Mouse (Mus musculus) 3134 (cell line): Measurements from ENCODE around the gene Dock6.
"Not testable (repeated sequence)": the region's sequence is repeated elsewhere in the genome, so short reads cannot be mapped to it uniquely, and the experiment has no call there.

Experiments
- DNase-seq: peaks from one replicate; pipeline ENCODE4 v3.0.0-alpha.2; 2011; ENCODE audit warnings: low spot score; ENCODE audit not compliant: insufficient read length; ENCODE audit errors: extremely low read depth

Dock6 gene

DNA sequence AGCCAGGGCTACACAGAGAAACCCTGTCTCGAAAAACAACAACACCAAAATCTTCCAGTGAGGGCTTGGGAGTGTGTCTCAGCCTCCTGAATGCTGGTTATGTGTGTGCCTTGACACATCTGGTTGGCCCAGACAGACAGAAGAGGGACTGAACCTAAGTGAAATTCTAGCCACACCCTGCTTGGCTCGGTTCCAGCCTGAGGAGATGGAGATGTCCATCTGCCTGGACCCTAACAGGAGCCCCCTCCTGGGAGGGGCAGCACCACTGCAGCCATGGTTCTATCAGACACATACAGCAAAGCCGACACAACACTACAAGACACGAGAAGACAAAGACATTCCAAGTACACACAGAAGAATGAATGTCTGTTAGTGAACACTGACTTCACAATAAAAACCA is 34.3 kb downstream of the Dock6 start:
- no peak for DNase-seq

DNA sequence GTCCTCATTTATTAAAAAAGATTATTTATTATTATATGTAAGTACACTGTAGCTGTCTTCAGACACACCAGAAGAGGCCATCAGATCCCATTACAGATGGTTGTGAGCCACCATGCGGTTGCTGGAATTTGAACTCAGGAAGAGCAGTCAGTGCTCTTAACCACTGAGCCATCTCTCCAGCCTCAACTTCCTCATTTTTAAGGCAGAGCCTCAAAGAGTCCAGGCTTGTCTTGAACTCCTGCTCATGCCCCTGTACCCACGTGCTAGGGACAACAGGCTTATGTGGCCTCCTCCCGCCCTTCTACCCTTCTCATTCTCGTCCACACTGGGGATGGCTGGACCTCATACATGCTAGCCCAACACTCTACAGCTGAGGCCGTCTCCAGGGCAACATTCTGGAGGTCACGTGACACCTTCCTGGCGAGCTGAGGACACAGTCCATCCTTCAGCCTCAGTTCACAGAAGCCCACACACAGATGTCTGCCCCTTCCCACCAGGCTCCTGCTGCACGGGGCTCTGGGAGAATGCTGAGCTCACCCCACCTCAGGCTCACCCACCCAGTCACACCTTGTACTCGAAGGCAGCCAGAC is 35.6 kb downstream of the Dock6 start:
- no peak for DNase-seq

DNA sequence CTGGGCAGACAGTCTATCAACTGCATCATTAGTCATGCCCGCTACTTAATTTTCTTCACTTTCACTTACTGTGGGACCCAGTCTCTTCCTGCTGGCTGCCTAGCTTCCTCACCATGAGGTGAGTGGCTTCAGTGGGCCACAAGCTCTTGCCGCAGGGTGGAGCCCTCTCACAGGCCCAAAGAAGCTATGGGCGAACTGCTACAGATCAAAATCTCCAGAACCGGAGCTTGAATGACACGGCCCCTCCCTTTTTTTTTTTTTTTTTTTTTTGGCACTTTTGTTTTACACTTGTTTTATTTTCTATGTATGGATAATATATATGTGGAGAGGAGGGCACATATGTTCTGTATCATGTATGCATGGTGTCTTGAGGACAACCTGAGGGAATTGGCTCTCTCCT is 41.3 kb downstream of the Dock6 start:
- DNase-seq, result no peak

DNA sequence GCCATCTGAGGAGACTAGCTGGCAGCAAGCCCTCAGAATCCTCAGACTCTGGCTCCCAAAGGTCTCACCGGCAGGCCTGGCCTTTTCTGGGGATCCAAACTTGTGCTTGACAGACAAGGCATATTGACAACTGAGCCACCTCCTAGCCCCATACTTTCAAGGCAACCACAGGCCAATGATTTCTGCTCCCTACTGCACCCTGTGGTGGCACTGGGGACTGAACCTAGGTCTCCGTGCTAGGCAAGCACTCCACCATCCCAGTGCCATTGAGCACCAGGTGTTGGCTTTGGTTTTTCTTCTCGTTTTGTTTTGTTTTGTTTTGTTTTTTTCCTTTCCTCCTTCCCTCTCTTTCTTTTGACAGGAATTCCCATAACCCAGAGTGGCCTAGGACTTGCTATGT is 43.9 kb downstream of the Dock6 start:
- no peak for DNase-seq

DNA sequence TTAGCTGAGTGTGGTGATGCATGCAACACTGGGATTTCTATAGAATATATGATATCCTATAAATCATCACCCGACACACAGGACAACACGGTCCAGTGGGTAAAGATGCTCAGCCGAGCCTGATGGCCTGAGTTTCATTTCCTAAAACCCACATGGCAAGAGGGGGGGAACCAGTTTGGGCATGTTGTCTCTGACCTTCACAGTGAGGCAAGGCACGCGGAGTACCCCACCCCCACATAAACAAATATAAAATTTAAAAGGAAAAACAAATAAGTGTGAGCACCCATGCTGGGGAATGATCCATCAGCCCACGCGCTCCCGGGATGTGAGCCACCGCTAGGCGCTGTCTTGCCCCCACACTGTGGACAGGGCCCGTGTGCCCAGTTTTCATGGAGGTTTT is 45.5 kb downstream of the Dock6 start:
- no peak for DNase-seq

DNA sequence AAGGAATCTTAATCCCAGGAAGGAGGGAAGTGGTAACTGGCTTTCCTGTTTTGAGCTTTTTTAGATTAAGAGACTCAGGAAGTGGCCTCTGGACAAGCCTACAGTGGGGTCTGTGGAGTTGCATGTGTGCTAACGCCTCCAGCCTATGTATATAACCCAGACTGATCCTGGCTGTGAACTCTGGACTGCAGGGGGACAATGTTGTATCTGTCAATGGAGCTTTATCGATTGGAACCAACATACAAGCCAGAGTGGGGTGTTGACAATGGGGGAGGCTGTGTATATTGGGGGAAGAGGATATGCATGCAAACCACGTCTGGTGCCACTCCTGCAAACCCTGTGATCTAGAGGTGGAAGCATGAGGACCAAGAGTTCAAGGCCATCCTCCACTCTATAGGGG is 46.1 kb downstream of the Dock6 start:
- no peak for DNase-seq

DNA sequence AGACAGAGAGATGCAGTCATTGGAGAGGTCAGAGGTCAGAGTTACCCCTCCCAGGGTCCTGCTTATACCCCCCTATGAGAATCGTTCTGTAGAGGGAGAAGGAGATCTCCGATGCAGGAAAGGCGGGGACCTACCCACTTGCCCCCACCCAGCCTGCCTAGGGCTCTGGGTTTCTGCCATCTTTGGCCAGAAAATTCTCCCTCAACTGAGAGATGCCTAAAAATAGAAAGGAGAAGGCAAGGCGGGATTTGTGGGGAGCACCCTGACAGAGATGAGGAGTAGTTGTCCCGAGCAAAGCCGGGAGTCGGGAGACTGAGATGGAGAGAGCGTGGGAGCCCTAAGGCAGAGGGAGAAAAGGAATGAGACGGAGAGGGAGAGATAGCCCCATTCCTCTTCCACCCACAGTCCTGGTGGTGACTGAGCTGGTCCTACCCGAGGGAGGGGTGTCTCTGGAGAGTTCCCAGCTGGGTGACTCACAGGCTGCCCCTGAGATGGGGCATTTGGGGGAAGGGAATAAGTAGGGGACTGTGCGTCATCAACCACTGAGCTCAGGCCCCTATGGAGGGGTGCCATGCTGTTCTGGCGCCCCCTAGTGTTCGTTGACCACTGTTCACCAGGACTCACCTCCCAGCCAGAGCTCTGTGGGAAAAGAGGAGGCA is 48.3 kb downstream of the Dock6 start:
- DNase-seq, result peak; percentile 86

DNA sequence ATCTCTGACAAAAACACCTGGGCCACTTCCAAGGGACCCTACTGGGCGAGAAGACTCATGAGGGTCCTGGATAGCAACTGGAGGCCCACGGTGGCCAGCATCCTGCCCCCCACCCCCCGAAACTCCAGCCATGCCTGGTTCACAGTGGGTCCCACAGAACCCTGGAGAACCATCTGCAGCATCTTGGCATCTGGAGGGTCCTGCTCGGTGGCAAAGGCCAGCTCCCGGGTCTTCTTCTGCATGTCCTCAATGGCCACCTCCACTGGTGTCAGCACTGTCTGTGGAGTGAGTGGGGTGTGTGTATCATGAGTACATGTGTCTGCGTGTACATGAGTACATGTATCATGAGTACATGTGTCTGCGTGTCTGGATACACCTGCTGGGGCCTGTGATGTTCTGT is 50.8 kb downstream of the Dock6 start:
- DNase-seq, result no peak

DNA sequence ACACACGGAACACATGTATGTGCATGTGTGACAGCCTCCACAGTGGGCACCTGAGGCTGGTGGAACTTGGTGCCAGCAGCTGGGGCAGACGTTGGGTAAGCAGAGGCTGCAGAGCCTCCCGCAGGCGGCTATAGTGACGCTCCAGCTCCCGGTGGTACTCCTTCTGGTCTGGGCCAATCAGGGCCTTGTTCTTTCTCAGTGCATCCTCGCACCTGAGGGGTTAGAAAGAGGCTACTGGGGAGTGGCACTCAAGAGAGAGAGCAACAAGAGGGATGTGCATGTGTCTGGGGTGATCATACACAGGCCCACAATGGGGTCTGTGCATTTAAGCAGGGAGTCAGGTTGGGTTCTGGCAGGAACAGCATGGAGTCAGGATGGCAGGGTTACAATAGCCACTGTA is 51.3 kb downstream of the Dock6 start:
- no peak for DNase-seq

DNA sequence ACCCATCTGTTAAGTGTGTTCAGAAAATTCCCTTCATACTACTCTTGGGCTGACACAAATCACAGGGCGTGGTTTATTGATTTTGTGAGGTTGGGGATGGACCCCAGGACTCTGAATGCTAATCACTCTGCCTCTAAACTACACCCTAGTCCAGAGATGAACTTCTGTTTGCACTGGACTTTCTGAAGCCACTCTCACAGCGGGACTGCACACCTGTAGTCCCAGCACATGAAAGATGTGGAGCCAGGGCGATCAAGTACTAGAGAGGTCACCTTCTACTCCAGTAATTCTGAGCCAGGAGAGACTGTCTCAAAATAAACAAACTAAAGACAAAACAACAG is 53.5 kb downstream of the Dock6 start:
- no peak for DNase-seq

DNA sequence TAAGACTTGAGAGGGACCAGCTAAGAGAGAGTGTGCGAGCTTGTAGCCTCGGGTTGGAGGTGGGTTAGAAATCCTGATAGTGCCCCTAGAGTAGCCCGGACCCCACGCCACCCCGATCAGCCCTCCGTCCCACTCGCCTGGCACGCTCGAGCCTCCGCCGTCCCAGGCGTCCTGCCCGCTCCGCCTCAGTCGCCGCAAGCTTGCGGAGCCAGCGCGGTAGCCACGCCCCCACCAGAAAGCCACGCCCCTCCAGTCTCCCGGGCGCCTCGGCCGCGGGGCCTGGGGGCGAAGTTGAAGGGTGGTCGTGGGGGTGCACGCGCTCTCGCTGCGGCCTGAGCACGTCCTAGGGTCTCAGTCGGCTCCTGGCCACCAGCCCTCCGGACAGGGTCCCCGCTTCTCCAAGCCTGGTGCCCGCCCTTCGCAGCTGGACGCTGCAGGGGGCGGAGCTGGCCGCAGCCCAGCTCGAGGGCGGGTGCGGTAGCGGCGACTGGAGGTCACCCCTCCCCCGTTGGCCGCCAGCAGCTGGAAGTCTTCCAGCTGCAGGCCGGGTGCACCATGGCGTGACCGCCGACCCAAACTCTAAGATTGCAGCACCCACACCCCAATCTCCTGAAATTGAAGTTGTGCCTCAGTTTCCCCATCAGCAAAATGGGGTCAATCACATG is 54.0 kb downstream of the Dock6 start, which contains the start of gene Kank2:
TSS of gene Kank2 (minus strand) at position 400 of the 665 bp plus-strand sequence.
- peak; percentile 91 for DNase-seq

DNA sequence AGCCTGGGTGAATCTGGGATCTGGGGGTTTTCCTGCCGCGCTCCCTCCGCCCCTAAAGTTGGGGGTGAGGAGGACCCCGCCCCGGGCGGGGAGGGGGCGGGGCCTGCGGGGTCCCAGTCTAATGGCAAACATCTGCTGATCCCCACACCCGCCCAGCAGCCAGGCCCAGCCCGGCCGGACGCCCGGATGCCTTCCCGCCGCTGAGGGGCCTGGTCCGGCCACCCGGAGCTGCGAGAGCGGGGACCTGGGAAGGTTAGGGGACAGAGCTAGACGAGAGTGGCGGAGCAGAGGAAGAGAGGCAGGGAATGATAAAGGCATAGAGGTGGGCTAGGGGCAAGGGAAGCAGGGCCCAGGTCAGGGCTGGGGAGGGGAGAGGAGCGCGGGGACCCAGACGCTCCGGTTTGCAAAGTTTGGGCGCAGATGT is 54.5 kb downstream of the Dock6 start:
- DNase-seq, result peak; percentile 82

DNA sequence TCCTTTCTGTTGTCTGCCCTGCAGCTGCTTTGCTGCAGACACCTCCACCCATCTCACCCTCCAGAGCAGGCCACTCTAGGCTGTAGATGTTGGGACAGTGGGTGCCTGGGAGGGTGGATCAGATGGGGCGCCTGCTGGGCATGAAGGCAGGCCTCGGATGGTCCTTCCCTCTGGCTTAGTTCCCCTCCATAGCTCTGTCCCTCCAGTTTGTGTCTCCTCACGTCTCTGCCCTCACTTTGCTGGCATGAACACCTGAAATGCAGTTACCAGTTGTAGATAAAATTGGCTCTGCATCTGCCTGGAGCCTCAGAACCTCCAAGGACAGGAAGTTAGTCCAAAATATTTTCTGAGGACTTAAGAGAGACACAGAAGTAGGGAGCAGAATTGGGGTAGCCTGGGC is 55.5 kb downstream of the Dock6 start:
- peak; percentile 38 for DNase-seq

DNA sequence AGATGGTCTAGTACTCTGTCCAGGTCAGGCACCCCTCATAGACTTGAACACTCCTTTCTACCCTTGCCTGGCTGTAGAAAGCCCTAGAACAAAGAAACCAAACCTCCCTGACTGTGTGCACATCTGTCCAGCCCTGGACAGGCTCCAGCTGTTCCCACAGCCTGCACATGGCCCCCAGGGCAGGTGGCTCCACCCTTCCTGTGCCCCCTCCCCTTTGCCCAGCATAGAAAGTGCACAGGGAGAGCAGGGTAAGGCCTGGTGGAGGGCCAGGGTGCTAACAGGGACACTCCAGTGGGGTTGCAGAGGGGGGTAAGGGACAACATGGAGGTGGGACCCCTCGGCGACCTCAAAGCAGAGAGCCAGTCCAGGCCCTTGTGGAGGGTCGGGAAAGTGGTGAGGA is 56.2 kb downstream of the Dock6 start:
- no peak for DNase-seq

DNA sequence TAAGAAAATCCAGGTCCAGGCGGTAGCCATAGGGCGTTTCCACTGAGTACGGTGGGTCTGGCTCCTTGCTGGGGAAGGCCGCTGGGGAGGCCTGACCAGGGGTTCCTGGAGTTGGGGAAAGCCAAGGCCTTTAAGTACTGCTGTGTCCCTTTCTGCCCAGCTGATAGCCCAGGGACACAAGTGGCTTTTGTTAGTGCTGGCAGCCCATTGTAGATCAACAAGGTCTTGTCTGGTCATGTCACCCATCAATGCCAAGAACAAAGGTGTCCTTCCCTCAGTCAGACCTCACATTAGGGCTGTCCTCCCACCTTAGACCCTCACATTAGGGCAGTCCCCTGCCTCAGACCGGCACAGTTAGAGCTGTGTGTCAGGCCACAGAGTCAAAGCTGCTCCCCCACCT is 56.9 kb downstream of the Dock6 start:
- DNase-seq, result no peak

DNA sequence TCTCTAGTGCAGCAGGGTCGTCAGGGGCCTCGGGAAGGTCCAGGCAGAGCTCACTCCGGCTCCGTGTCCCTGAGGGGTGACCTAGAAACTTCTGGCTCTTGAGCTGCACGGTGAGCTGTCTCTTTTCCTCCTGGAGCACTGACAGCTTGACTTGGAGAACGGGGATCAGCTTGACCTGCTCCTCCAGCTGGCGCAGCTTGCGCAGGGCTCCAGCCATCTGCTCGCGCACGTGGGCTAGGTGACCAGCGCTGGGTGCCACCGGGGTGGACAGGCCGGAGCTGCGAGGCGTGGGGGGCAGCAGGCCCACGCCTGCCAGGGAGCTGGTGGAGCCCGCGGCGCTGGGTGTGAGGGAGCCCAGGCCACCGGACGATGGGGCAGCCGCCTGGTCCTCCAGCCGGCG is 57.5 kb downstream of the Dock6 start:
- no peak for DNase-seq

DNA sequence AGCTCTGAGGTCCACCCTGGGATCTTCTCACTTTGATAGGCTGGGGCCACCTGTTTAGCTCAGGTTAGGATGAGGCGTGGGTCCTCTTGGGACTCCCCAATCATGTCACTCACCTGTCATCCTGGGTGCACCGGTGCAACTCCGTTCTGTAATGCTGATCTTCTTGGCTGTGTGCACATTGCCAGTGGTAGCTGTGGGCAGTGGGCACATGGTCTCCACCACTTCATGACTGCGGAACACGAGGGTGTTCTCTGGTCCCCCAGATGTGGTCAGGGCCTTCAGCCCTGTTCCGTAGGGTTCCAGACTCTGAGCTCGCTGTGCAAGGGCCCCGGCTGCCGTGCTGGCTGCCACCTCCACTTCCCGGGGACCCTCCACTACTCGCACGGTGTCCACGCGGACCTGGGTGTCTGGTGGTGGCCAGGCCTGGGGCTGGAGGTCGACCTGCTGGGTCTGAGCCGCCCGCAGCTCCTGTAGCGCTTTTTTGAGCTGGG is 58.0 kb downstream of the Dock6 start:
- DNase-seq, result no peak

DNA sequence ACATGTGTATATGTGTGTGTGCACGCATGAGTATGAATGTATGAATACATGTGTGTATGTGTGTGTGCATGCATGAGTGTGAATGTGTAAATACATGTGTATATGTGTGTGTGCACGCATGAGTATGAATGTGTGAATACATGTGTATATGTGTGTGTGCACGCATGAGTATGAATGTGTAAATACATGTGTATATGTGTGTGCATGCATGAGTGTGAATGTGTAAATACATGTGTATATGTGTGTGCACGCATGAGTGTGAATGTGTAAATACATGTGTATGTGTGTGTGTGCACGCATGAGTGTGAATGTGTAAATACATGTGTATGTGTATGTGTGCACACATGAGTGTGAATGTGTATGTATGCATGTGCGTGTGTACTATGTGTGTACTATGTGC is 58.9 kb downstream of the Dock6 start:
- not testable (repeated sequence) for DNase-seq

DNA sequence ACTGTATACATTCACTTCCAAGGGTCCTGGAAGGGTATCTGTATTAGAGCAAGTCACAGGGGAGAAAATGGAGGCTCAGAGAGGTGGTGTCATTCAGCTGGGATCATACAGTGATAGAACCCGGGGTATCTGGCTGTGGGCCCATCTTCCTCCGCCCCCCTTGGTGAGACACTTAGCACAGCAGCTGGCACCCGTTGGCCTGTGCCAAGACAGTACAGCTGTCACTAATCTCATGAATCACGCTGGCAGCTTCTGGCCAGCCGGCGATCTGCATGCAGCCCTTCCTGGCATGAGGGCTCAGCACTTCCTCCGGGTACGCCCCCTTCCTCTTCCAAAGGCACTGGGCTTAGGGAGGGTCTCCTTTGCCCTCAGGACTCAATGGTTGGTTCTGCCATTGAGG is 59.8 kb downstream of the Dock6 start:
- peak; percentile 71 for DNase-seq

DNA sequence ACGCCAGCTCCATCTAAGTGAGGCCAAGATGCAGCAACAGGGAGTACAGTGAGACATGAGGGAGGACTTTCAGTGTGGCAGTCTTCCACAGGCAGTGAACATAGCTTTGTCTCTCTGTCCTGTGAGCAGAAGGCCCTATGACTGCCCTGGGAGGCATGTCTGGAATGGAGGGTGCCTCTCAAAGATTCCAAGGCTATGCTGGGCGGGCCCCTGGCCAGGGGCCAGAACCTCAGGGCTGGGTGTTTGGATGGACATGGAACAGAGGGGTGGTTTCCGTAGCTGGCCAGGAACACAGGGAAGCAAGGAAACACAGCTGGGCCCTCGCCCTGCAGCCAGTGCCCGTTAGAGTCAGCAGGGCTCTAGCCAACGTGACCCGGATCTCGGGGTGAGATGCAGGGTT is 60.6 kb downstream of the Dock6 start:
- DNase-seq, result peak; percentile 93

DNA sequence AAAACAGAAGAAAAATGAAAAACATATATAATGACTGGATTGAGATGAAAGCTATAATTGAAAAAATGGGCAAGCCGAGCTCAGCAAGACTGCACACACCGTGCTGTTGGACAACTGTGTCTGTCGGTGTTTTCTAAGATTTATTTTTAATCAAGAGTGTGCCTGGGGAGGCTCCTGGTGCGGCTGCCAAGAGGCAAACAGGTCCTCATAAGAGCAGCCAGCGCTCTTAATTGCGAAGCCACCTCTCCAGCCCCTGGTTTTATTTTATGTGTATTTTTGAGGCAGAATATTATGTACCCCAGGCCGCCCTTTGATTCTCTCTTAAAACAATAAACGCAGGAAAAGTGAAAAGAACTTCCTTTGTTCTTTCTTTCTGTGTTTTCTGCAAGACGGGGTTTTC is 64.2 kb downstream of the Dock6 start:
- DNase-seq, result no peak

DNA sequence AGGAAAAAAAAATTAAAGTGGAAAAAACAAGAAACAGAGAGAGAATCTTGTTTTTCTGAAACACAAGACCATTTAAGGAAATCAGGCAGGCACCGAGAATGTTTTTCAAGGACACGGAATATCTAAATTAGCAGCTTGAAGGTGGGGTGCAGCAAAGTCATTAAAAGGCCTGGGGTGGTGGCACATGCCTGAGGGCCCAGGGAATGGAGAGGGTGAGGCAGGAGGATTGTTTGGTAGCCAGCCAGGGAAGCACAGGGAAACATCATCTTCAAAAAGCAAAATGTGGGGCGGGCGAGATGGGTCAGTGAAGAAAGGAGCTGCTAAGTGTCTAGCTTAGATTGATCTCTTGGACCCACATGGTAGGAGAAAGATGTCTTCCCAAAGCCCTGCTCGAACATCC is 64.8 kb downstream of the Dock6 start:
- no peak for DNase-seq
